Mouse (Mus musculus): ENCODE measurements around the gene Ubash3b. TPM values are rescaled to one million over a fixed set of nuclear protein-coding genes. Genes with fewer than 3 reads are reported as not detected.

Ubash3b gene
- polyA plus RNA-seq, 1 experiment from 2014 or later = 5.2 TPM

- Histone ChIP-seq H3K36me3 (ENCODE audit: control insufficient read depth, insufficient read depth, low read length) (no peaks in the 10 kb centered on the region), H3K4me2 (ENCODE audit: low read depth, low read length) (peak overlapping the region; percentile 50), H3K4me1 (replicated peaks; ENCODE audit: control insufficient read depth, insufficient read depth, low read length) (peaks cover 12% of the 10 kb centered on the region), H3K9ac (ENCODE audit: low read length) (no peak overlapping the region), H3K9me3 (ENCODE audit: control insufficient read depth, low read length) (no peaks in the 10 kb centered on the region), H3K27me3 (ENCODE audit: control insufficient read depth, insufficient read depth, low read depth, low read length) (no peaks in the 10 kb centered on the region), H3K4me3 (ENCODE audit: low read length) (0 out of 2 replicates have a peak overlapping the region, but pooled peaks have one; percentile 8), H3K27ac (ENCODE audit: low read length) (peak overlapping the region; percentile 74)
- peak; percentile 81 for ATAC-seq (ENCODE audit: low read depth)
- 21% methylated on average over 13 of the region's 13 CpGs for WGBS
Measured at GRCm38 (mm10) chr9:41147203-41147842, 14.2 kb downstream of the Ubash3b start.

- no peak overlapping the region for H3K4me2 ChIP-seq (ENCODE audit: low read depth, low read length)
- H3K27me3 ChIP-seq (ENCODE audit: control insufficient read depth, insufficient read depth, low read depth, low read length) = no peaks in the 10 kb centered on the region
- no peak overlapping the region for H3K4me3 ChIP-seq (ENCODE audit: low read length)
- peaks cover 12% of the 10 kb centered on the region for H3K4me1 ChIP-seq (replicated peaks; ENCODE audit: control insufficient read depth, insufficient read depth, low read length)
- H3K36me3 ChIP-seq (ENCODE audit: control insufficient read depth, insufficient read depth, low read length) = no peaks in the 10 kb centered on the region
- 65% methylated on average over 15 of the region's 15 CpGs for WGBS
- H3K9ac ChIP-seq (ENCODE audit: low read length) = no peak overlapping the region
- no peak for ATAC-seq (ENCODE audit: low read depth)
- no peaks in the 10 kb centered on the region for H3K9me3 ChIP-seq (ENCODE audit: control insufficient read depth, low read length)
- no peak overlapping the region for H3K27ac ChIP-seq (ENCODE audit: low read length)
Measured at GRCm38 (mm10) chr9:41143825-41144224, 17.7 kb downstream of the Ubash3b start.

DNA sequence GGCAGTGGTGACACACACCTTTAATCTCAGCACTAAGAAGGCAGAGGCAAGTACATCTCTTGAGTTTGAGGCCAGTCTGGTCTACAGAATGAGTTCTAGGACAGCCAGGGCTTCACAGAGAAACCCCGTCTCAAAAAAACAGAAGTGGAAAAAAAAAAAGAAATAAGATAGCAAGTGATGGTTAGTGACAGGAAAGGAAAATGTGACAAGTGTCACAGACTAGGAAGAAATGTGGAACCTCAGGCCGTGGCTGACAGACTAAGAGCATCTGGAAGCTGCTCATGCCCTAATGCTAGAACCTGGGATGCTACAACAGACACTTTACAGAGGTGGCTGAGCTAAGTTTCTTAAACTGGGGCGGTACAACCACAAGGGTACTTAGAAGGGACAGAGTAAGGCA, 18.4 kb downstream of the Ubash3b start:
- WGBS = 62% methylated on average over 3 of the region's 3 CpGs
- H3K27ac ChIP-seq (ENCODE audit: low read length) = no peak overlapping the region
- H3K9ac ChIP-seq (ENCODE audit: low read length) = no peak overlapping the region
- H3K4me3 ChIP-seq (ENCODE audit: low read length) = no peak overlapping the region
- no peaks in the 10 kb centered on the region for H3K27me3 ChIP-seq (ENCODE audit: control insufficient read depth, insufficient read depth, low read depth, low read length)
- peaks cover 12% of the 10 kb centered on the region for H3K4me1 ChIP-seq (replicated peaks; ENCODE audit: control insufficient read depth, insufficient read depth, low read length)
- H3K36me3 ChIP-seq (ENCODE audit: control insufficient read depth, insufficient read depth, low read length) = no peaks in the 10 kb centered on the region
- ATAC-seq (ENCODE audit: low read depth) = no peak
- no peaks in the 10 kb centered on the region for H3K9me3 ChIP-seq (ENCODE audit: control insufficient read depth, low read length)
- H3K4me2 ChIP-seq (ENCODE audit: low read depth, low read length) = no peak overlapping the region

DNA sequence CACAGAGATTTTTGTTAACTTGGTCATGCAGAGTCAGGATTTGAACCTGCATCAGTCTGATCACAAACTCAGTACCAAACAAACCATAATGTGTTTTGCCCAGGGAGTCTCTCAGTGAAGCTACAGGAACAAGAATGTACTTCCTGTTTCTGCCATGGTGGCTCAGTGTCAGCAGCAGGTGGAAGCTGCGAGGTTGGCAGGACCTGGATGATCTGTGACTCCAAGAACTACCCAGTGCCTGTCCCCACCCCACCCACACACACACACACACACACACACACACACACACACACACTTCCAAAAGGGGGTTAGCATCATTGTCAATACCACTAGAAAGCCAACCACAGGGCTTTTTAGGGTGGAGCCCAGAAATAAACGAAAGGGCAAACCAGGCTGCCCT, 20.5 kb downstream of the Ubash3b start:
- 61% methylated on average over 2 of the region's 2 CpGs for WGBS
- no peak overlapping the region for H3K27ac ChIP-seq (ENCODE audit: low read length)
- no peaks in the 10 kb centered on the region for H3K36me3 ChIP-seq (ENCODE audit: control insufficient read depth, insufficient read depth, low read length)
- no peak overlapping the region for H3K9ac ChIP-seq (ENCODE audit: low read length)
- H3K9me3 ChIP-seq (ENCODE audit: control insufficient read depth, low read length) = no peaks in the 10 kb centered on the region
- no peak for ATAC-seq (ENCODE audit: low read depth)
- no peaks in the 10 kb centered on the region for H3K27me3 ChIP-seq (ENCODE audit: control insufficient read depth, insufficient read depth, low read depth, low read length)
- H3K4me2 ChIP-seq (ENCODE audit: low read depth, low read length) = no peak overlapping the region
- 0 out of 2 replicates have a peak, but pooled peaks cover 4% of the 10 kb centered on the region for H3K4me1 ChIP-seq (replicated peaks; ENCODE audit: control insufficient read depth, insufficient read depth, low read length)
- H3K4me3 ChIP-seq (ENCODE audit: low read length) = no peak overlapping the region

DNA sequence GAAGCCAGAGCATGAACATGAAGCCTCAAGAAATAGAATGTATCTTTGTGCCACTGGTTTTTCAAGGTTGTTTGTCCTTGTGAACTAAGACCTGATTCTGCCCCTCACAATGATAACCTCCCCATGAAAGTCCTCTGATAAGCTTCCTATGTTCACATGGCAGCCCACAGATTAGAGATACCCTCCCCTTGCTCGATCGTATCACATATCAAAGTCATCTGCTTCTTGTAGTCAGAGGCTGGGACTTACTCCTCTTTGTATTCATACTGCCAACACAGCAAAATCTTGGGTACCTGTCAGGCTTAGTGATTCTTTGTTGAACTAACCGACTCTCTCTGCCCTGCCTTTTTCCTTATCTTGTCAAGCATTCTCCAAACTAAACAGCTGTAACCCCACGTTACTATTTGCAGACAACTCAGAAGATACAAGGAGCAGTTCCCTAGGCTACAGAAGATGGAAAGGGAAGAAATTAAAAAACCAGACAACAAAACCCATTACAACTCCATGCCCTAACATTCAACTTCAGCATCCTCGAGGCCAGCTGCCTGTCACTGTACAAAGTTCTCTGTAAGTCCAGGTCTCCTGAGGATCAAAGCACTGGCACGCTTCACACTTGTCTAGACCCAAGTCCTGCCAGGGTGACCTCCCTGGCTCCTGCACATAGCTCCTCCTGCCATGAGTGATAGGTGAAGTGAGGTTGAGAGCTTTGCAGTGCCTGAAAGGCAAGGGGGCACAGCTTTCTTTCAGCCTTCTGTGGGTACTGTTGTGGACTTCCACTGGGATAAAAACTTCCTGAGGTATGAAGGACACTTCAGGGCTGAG, 22.3 kb downstream of the Ubash3b start:
- H3K9ac ChIP-seq (ENCODE audit: low read length) = no peak overlapping the region
- no peak overlapping the region for H3K27ac ChIP-seq (ENCODE audit: low read length)
- H3K9me3 ChIP-seq (ENCODE audit: control insufficient read depth, low read length) = no peaks in the 10 kb centered on the region
- 34% methylated on average over 6 of the region's 6 CpGs for WGBS
- H3K27me3 ChIP-seq (ENCODE audit: control insufficient read depth, insufficient read depth, low read depth, low read length) = no peaks in the 10 kb centered on the region
- ATAC-seq (ENCODE audit: low read depth) = no peak
- H3K4me1 ChIP-seq (replicated peaks; ENCODE audit: control insufficient read depth, insufficient read depth, low read length) = 0 out of 2 replicates have a peak, but pooled peaks cover 4% of the 10 kb centered on the region
- H3K36me3 ChIP-seq (ENCODE audit: control insufficient read depth, insufficient read depth, low read length) = no peaks in the 10 kb centered on the region
- no peak overlapping the region for H3K4me2 ChIP-seq (ENCODE audit: low read depth, low read length)
- no peak overlapping the region for H3K4me3 ChIP-seq (ENCODE audit: low read length)

DNA sequence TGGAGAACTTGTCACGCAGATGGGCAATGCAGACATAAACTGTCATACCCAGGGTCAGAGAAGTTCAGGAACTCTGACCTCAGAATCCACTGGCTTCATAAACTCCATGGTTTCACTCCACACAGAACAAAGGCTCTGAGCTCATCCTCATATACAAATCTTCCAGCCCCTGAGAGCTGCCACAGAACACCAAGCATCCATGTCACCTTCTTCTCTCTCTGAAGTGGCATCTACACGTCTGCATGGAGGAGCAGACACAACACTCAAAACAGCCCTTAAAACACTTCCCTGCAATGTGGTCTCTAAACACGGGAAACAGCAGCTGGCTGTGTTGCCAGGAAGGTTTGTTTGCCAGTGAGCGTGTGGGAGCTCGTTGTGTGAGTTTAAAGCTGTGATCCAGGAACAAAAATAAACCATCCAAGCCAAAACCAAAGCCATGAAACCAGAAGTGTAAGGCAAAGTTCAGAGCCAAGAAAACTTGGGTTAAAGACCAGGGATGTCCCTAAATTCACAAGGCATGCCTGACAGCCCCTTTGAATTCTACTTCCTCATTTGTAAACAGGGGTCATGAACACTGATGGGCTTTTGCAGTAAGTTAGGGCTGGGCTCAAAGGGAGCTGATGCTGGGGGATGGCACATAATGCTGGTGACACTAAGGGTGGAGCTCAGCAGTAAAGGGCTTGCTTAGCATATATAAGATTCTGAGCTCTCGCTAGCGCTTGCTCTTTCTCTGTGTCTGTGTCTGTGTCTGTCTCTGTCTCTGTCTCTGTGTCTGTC, 24.6 kb downstream of the Ubash3b start:
- H3K27ac ChIP-seq (ENCODE audit: low read length) = peak overlapping the region; percentile 27; the same call in 1 of the 2 replicates
- no peak overlapping the region for H3K4me2 ChIP-seq (ENCODE audit: low read depth, low read length)
- H3K9ac ChIP-seq (ENCODE audit: low read length) = no peak overlapping the region
- 0 out of 2 replicates have a peak, but pooled peaks cover 4% of the 10 kb centered on the region for H3K4me1 ChIP-seq (replicated peaks; ENCODE audit: control insufficient read depth, insufficient read depth, low read length)
- peak; percentile 75 for ATAC-seq (ENCODE audit: low read depth)
- no peak overlapping the region for H3K4me3 ChIP-seq (ENCODE audit: low read length)
- no peaks in the 10 kb centered on the region for H3K36me3 ChIP-seq (ENCODE audit: control insufficient read depth, insufficient read depth, low read length)
- H3K27me3 ChIP-seq (ENCODE audit: control insufficient read depth, insufficient read depth, low read depth, low read length) = no peaks in the 10 kb centered on the region
- H3K9me3 ChIP-seq (ENCODE audit: control insufficient read depth, low read length) = no peaks in the 10 kb centered on the region
- 37% methylated on average over 7 of the region's 7 CpGs for WGBS

DNA sequence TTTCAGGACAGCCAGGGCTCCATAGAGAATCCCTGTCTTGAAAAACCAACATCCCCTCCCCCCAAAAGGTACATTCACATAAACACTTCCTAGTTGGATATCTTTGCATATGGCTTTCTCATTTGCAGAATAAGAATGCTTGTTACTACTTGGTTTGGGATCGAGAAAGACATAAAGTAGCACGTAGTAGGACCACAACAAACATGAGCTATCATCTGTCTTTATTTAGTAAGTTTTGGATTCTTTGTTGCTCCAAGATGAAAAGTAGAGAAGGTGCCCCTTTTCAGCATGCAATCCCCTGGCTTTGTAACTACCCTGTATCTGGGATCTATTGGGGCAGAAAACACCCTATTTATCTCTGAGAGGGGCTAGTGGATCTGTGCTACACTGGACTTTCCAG, 25.2 kb downstream of the Ubash3b start:
- Histone ChIP-seq H3K9me3 (ENCODE audit: control insufficient read depth, low read length) (no peaks in the 10 kb centered on the region), H3K4me3 (ENCODE audit: low read length) (no peak overlapping the region), H3K4me1 (replicated peaks; ENCODE audit: control insufficient read depth, insufficient read depth, low read length) (0 out of 2 replicates have a peak, but pooled peaks cover 4% of the 10 kb centered on the region), H3K27me3 (ENCODE audit: control insufficient read depth, insufficient read depth, low read depth, low read length) (no peaks in the 10 kb centered on the region), H3K36me3 (ENCODE audit: control insufficient read depth, insufficient read depth, low read length) (no peaks in the 10 kb centered on the region), H3K27ac (ENCODE audit: low read length) (peak overlapping the region; percentile 27; the same call in 1 of the 2 replicates), H3K9ac (ENCODE audit: low read length) (no peak overlapping the region), H3K4me2 (ENCODE audit: low read depth, low read length) (no peak overlapping the region)
- no peak for ATAC-seq (ENCODE audit: low read depth)
- 90% methylated on average over 2 of the region's 2 CpGs for WGBS

DNA sequence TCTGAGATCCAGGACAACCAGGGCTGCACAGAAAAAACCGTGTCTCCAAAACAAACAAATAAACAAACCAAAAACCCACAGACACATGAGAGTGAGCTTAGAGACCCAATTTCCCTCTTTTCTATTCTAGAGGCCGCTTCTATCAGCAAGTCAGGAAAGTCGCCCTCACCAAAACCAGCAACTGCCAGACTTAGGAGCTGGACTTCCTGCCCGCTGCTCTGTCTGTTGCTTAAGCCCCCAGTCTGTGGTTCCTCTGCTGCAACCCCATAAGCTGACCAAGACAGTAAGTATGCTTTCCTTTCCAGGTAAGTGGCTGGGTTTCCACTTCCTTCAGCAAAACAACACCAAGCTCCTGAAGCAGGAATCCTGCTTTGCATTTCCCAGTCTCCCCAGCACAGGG, 26.6 kb downstream of the Ubash3b start:
- Histone ChIP-seq H3K9ac (ENCODE audit: low read length) (no peak overlapping the region), H3K4me1 (replicated peaks; ENCODE audit: control insufficient read depth, insufficient read depth, low read length) (0 out of 2 replicates have a peak, but pooled peaks cover 4% of the 10 kb centered on the region), H3K4me2 (ENCODE audit: low read depth, low read length) (no peak overlapping the region), H3K4me3 (ENCODE audit: low read length) (no peak overlapping the region), H3K27ac (ENCODE audit: low read length) (no peak overlapping the region), H3K9me3 (ENCODE audit: control insufficient read depth, low read length) (no peaks in the 10 kb centered on the region), H3K27me3 (ENCODE audit: control insufficient read depth, insufficient read depth, low read depth, low read length) (no peaks in the 10 kb centered on the region), H3K36me3 (ENCODE audit: control insufficient read depth, insufficient read depth, low read length) (no peaks in the 10 kb centered on the region)
- ATAC-seq (ENCODE audit: low read depth) = no peak
- 63% methylated on average over 4 of the region's 4 CpGs for WGBS

GRCm38 (mm10) chr9:41130563-41130962, 30.9 kb downstream of the Ubash3b start:
- H3K4me3 ChIP-seq (ENCODE audit: low read length) = no peak overlapping the region
- ATAC-seq (ENCODE audit: low read depth) = no peak
- no peaks in the 10 kb centered on the region for H3K9me3 ChIP-seq (ENCODE audit: control insufficient read depth, low read length)
- no peaks in the 10 kb centered on the region for H3K4me1 ChIP-seq (replicated peaks; ENCODE audit: control insufficient read depth, insufficient read depth, low read length)
- no peak overlapping the region for H3K4me2 ChIP-seq (ENCODE audit: low read depth, low read length)
- no peak overlapping the region for H3K9ac ChIP-seq (ENCODE audit: low read length)
- no peak overlapping the region for H3K27ac ChIP-seq (ENCODE audit: low read length)
- H3K36me3 ChIP-seq (ENCODE audit: control insufficient read depth, insufficient read depth, low read length) = no peaks in the 10 kb centered on the region
- H3K27me3 ChIP-seq (ENCODE audit: control insufficient read depth, insufficient read depth, low read depth, low read length) = no peaks in the 10 kb centered on the region
- WGBS = 81% methylated on average over 8 of the region's 8 CpGs

Measured in lung, embryonic 16.5 days (tissue).